Mouse (Mus musculus): ENCODE results near the gene Fam207a.

- no peak for TF ChIP-seq MAFK (IDR thresholded peaks at IDR 0.05; ENCODE audit: borderline replicate concordance, low read depth, low read length)
- no peak for TF ChIP-seq ZNF384 (IDR thresholded peaks at IDR 0.05; ENCODE audit: low read depth, low read length)
- no peak for TF ChIP-seq POLR2A (IDR thresholded peaks at IDR 0.05; ENCODE audit: control insufficient read depth in 1 of 2, insufficient read depth in 1 of 2, low read depth in 1 of 2, low read length in 2 of 2, poor library complexity in 1 of 2)
- TF ChIP-seq CTCF (IDR thresholded peaks at IDR 0.05 in 2 of 3, conservative IDR thresholded peaks at IDR 0.05 in 1 of 3; ENCODE audit: control insufficient read depth in 1 of 3, insufficient read depth in 1 of 3, low read depth in 2 of 3, low read length in 3 of 3, poor library complexity in 1 of 3, severe bottlenecking in 1 of 3), result no peak
- no peak for TF ChIP-seq KAT2A (conservative IDR thresholded peaks at IDR 0.05; ENCODE audit: low read depth, low read length)
Measured at GRCm38 (mm10) chr10:77448698-77449247, 66.8 kb downstream of the Fam207a start.

Data from MEL (cell line).